Mouse (Mus musculus) thymus, postnatal 25 days (tissue): ENCODE measurements around the gene Trio.

ENCODE experiments used
- DNase-seq: peaks from one replicate; pipeline ENCODE4 v3.0.0; 2022

Trio gene

GRCm38 (mm10) chr15:27942148-27942847 is 83.3 kb downstream of the Trio start:
- no peak for DNase-seq

- no peak for DNase-seq
Measured at GRCm38 (mm10) chr15:27941441-27941840, 84.2 kb downstream of the Trio start.

DNA sequence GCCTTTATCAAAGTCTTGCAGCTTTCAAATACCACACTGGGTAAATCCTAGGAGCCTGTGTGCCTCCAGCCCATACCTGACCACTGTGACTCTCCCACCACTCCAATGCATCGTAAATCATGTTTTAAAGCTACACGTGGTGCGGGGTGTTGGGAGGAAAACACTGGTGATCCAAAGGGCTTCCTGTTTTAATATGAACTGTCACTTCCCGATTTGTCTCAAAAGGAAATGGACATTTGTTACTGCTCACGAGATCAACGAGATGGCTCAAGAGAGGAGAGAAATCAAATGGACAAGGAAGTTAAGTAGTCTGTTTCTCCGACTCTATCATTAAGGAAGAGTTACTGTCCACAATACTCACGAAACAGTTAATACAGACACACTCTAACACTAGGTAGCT is 84.6 kb downstream of the Trio start:
- DNase-seq: no peak

GRCm38 (mm10) chr15:27940032-27940431 is 85.6 kb downstream of the Trio start:
- DNase-seq: no peak

DNA sequence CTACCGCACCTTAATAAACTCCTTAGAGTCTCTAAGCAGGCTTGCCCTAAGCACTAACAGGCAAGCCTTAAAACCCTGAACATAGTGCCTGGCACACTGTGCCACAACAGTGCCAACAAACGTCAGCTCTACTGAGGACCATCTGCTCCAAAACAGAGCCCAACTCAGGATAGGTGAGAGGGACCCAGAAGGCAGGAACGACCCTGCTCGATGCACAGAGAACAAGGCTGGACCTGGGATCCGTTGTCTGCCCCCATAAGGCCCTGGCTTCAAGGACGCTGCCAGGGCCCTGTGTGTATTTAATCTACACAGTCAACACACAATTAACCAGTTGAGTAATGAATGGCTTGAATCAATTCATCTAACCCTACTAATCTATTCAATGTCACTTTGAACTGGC is 86.8 kb downstream of the Trio start:
- DNase-seq: no peak

DNA sequence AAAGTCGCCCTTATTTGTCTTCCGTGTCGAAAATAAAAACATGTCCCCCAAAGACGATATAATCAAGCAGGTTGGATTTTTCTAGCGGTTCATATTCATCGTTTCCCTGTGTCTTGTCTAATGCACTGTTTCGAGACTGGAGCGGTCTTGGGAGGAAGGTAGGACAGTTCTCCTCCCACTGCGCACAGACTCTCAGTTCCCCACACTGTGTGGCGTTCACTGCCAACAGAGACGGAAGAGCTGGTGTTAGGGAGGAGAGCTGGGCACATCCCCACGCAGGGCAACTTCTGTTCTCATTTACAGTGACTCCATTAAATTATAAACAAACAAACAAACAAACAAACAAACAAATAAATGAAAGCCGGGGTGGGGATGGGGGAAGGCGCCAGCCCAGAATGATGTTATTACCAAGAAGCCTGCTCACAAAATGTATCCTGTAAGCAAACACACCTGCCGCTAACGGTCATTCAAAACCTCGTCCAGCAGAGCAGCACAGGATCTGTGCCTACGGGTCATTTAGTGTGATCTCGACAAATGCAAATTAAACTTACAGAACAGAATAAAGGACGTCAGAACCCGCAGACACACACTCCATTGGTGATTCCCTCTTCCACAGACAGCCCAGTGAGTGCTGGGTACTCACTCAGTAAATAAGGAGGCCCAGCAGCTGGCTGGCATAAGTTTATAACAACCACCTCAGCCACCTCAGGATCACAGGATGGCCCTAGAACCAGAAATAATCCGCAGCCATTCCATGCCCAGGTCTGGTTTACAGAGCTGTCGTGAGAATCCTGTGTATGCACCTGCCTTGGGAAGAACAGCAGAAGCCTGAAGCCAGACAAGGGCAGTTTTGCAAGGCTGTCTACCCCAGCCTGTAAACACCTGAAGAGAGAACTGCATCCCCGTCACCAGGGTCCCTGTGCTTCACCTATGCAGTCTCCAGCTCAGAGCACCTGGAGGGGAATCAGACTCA is 87.5 kb downstream of the Trio start:
- DNase-seq: no peak

DNA sequence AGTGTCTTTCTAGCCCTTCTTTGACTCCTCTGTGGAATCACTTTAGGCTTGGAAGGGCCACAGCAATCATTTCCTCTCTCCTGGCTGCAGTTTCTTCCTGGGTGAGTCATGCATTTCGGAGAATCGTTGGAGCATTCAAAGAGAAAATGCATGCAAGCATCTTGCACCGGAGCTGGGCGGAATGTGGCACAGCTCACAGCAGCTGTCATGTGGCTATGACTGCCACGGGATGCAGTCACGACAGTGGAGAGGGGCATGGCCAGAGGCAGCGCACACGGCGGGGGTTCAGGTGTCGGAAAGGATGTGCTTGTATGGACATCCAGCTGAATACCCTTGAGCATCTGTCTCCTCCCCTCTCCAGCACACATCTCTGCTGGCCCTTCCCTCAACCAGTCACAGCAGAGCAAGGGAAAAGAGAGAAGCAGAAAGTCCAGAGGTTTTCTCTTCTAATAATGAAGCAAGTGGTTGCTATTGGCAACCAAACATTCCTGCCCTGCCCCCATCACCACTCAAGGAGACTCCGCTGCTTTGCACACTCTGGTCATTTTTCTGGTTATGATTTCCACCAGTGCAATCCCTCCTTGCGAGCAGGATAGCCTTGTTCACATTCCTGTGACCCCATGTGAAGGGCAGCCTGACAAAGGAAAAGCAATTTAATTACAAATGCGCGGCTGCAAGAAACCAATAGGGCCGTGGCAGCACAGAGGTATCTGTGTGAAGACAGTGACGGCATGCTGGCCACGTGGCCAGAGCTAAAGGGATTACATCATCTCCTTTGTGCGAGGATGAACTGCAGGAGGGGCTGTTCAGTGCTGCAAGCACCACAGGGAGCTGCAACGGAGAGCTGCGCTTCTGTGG is 88.4 kb downstream of the Trio start:
- no peak for DNase-seq

GRCm38 (mm10) chr15:27935772-27936746 is 89.6 kb downstream of the Trio start:
- DNase-seq: no peak

GRCm38 (mm10) chr15:27933270-27933669 is 92.4 kb downstream of the Trio start:
- DNase-seq: no peak

GRCm38 (mm10) chr15:27931891-27932290 is 93.8 kb downstream of the Trio start:
- no peak for DNase-seq

DNA sequence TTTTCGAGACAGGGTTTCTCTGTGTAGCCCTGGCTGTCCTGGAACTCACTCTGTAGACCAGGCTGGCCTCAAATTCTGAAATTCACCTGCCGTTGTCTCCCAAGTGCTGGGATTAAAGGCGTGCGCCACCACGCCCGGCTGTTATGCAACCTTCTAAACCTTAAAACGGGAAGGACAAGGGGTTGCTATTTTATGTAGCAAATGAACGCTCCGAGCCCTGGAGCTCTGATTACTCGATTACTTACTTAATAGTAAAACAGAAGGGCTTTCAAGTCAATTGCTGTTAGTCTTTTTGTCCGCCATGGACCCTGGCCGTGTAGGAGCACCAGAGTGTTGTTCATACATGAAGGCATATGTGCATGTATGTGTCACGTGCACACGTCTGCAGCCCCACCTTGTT is 94.2 kb downstream of the Trio start:
- DNase-seq: no peak

DNA sequence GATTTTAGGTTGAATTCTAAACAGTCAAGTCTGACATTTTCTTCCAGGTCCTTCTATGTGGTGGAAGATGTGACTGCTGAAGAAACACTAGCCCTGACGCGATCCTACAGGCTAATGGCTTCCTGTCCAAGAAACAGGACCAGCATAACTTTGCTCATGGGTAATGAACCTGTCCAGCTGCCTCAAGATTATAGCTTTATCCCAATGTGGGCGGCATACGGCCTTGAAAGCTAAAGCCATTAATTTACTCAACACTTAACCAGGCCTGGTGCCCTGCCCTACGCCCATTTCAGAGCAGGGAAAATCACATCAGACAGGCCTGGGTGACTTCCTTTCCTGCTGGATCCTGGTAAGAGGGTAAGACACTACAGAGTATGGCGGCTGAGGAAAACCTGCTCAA is 98.0 kb downstream of the Trio start:
- no peak for DNase-seq

DNA sequence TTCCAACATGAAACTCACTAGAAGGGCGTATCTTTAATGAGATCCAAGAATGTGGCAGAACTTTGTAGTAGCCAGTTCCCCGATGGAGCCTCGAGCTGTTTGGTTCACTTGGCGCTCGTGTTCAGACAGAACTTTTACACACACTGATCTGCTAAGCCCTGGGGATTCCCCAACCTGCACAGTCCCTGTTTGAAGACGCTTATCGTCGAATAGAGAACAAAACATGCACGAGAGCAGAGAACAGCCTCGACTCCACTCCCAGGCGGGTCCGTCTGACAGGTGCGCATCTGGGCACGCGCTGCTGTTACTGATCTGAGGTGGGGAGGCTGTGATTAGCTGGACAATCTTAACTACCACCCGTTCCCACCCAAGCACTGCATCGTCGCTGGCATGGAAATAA is 98.7 kb downstream of the Trio start:
- DNase-seq: peak; percentile 46

GRCm38 (mm10) chr15:27926450-27926849 is 99.2 kb downstream of the Trio start:
- DNase-seq: peak; percentile 49

GRCm38 (mm10) chr15:27925865-27926264 is 99.8 kb downstream of the Trio start:
- peak; percentile 59 for DNase-seq

GRCm38 (mm10) chr15:27925004-27925635 is 100.5 kb downstream of the Trio start:
- DNase-seq: no peak

GRCm38 (mm10) chr15:27923987-27924341 is 101.7 kb downstream of the Trio start:
- no peak for DNase-seq

- peak; percentile 89 for DNase-seq
Measured at GRCm38 (mm10) chr15:27923280-27923986, 102.2 kb downstream of the Trio start.

- DNase-seq: no peak
Measured at GRCm38 (mm10) chr15:27920751-27921150, 104.9 kb downstream of the Trio start.

DNA sequence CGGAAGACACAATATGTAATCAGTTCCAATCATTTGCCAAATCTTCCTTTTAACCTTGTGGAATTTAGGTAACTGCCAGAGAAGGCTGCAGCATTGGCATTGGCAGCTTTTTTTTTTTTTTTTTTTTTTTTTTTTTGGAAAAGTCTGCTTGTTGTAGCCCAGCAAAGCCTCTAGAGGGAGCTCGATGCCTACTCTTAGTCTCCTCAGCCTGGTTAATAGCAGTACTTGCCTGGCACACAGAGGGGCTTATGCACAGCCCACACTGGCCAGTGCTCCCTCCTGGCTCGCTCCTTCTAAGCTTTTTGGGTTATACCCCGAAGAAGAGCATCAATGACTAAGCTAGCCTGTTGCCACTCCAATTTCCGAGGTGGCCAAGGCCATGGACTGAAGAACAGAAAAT is 106.1 kb downstream of the Trio start:
- peak; percentile 50 for DNase-seq

GRCm38 (mm10) chr15:27918798-27919197 is 106.8 kb downstream of the Trio start:
- DNase-seq: no peak
